Mouse (Mus musculus): ENCODE data around the gene Copg2. TPM values are rescaled to one million over a fixed set of nuclear protein-coding genes. Genes with fewer than 3 reads are reported as not detected.

The Copg2 gene
- polyA plus RNA-seq (2015; fragmentation: Nextera tagmentation; extraction: Ambion mirVana), result 19.2 and 19.6 TPM in 2 replicates

GRCm38 (mm10) chr6:30896195-30896985, at the start of gene Copg2:
Gene Copg2 (minus strand): TSS chr6:30896794.
- Histone ChIP-seq H3K36me3 (no peaks in the 10 kb centered on the region), H3K9ac (peak within 1 kb of the TSS; percentile 87), H3K9me3 (replicated peaks) (no peaks in the 10 kb centered on the region), H3K4me2 (peak within 1 kb of the TSS; percentile 80), H3K27ac (peak within 1 kb of the TSS; percentile 99), H3K4me1 (replicated peaks) (peaks cover 13% of the 10 kb centered on the region), H3K27me3 (no peaks in the 10 kb centered on the region), H3K4me3 (peak within 1 kb of the TSS; percentile 91)
- ATAC-seq (replicated peaks; ENCODE audit: insufficient number of reproducible peaks, insufficient read depth, low FRiP score, low read depth), result peak; percentile 100
- WGBS, result under 1% methylated on average over 79 of the region's 83 CpGs

DNA sequence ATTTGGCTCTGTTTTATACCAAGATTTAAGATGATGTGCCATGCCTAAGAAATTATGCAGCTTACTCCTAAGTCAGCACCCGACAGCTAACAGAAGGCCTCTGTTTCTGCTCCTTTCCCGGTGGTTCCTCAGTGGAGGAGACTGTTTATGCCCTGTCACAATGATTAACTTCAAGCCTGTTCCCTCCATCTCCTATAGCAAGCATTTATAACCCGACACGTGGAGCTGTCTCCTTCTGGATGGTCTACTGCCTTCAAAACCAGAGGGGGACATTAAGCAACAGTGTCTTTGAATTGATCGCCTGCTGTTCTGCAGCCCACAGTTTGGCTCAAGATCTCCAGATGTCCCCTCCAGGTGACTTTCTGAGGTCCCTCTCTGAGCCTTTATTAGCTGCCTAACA, 42.7 kb upstream of the Copg2 start:
- H3K27ac ChIP-seq, result no peak overlapping the region
- ATAC-seq (replicated peaks; ENCODE audit: insufficient number of reproducible peaks, insufficient read depth, low FRiP score, low read depth), result no peak
- no peaks in the 10 kb centered on the region for H3K4me1 ChIP-seq (replicated peaks)
- no peak overlapping the region for H3K4me3 ChIP-seq
- no peaks in the 10 kb centered on the region for H3K36me3 ChIP-seq
- WGBS, result 70% methylated on average over 5 of the region's 5 CpGs
- no peaks in the 10 kb centered on the region for H3K27me3 ChIP-seq
- no peak overlapping the region for H3K9ac ChIP-seq
- H3K4me2 ChIP-seq, result no peak overlapping the region
- no peaks in the 10 kb centered on the region for H3K9me3 ChIP-seq (replicated peaks)

GRCm38 (mm10) chr6:30922821-30923220, 26.2 kb upstream of the Copg2 start:
- Histone ChIP-seq H3K9ac (no peak overlapping the region), H3K36me3 (no peaks in the 10 kb centered on the region), H3K4me1 (replicated peaks) (no peaks in the 10 kb centered on the region), H3K27ac (no peak overlapping the region), H3K27me3 (no peaks in the 10 kb centered on the region), H3K9me3 (replicated peaks) (no peaks in the 10 kb centered on the region), H3K4me3 (no peak overlapping the region), H3K4me2 (no peak overlapping the region)
- 49% methylated on average over 2 of the region's 2 CpGs for WGBS
- no peak for ATAC-seq (replicated peaks; ENCODE audit: insufficient number of reproducible peaks, insufficient read depth, low FRiP score, low read depth)

DNA sequence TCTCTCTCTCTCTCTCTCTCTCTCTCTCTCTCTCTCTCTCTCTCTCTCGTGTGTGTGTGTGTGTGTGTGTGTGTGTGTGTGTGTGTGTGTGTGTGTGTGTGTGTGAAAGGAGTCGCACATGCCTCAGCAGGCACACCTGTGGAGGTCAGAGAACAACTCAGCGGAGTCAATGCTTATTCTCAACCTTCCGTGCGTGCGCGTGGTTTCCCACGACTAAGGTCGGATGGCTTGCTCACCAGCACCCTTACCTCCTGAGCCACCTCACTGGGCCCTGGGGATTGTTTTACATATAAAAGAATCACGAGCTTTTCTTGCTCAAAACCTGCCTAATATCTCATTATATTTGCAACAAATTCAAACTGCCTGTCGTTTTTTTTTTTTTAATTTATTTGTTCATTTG, 25.2 kb upstream of the Copg2 start:
- no peak overlapping the region for H3K27ac ChIP-seq
- no peak overlapping the region for H3K4me3 ChIP-seq
- no peak overlapping the region for H3K4me2 ChIP-seq
- H3K4me1 ChIP-seq (replicated peaks), result no peaks in the 10 kb centered on the region
- no peaks in the 10 kb centered on the region for H3K9me3 ChIP-seq (replicated peaks)
- no peaks in the 10 kb centered on the region for H3K36me3 ChIP-seq
- H3K27me3 ChIP-seq, result no peaks in the 10 kb centered on the region
- H3K9ac ChIP-seq, result no peak overlapping the region
- ATAC-seq (replicated peaks; ENCODE audit: insufficient number of reproducible peaks, insufficient read depth, low FRiP score, low read depth), result no peak
- WGBS, result 78% methylated on average over 10 of the region's 11 CpGs

DNA sequence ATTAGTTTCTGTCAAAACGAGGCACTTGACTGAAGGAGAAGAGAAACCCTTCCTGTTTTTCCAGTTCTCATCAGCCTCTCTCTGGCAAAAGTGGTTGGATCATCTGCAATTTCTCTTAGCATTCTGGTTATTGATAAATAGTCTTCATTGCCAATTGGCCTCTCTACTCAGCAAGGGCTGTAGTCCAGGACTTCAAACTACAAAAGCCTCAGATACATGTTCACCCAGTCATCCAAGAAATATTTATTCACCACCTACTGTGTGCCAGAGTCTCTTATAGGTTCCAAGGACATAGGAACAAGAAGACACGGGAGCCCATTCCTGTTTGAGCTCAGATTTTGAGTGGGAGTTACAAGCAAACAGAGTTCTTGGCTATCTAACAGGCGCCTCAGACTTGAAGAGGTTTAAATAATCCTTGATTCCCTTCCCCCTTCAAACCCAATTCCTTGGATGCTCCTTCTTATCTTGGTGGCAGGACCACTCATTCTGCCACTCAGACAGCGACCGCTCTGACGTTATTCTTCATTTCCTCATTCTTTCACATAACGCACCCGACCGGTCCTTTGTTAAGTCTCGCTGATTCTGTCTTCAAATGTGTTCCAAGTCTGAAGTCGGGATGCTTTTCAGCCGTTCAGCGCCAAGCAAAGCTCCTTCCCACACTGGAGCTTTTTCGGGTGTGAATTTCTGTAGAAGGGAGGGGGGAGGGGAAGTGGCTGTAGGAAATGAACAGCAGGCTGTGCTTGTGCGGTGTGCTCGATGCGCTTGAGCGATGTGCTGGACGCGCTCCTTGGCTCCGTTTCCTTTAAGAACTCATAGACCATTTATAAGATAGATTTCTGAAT, 24.5 kb upstream of the Copg2 start:
- Histone ChIP-seq H3K27me3 (no peaks in the 10 kb centered on the region), H3K4me3 (peak overlapping the region; percentile 40), H3K36me3 (no peaks in the 10 kb centered on the region), H3K27ac (no peak overlapping the region), H3K9ac (0 out of 2 replicates have a peak overlapping the region, but pooled peaks have one; percentile 28), H3K4me1 (replicated peaks) (no peaks in the 10 kb centered on the region), H3K9me3 (replicated peaks) (no peaks in the 10 kb centered on the region), H3K4me2 (peak overlapping the region; percentile 58)
- 35% methylated on average over 21 of the region's 21 CpGs for WGBS
- no peak for ATAC-seq (replicated peaks; ENCODE audit: insufficient number of reproducible peaks, insufficient read depth, low FRiP score, low read depth)

- WGBS, result 79% methylated on average over 2 of the region's 2 CpGs
- no peak within 1 kb of the TSS for H3K9ac ChIP-seq
- ATAC-seq (replicated peaks; ENCODE audit: insufficient number of reproducible peaks, insufficient read depth, low FRiP score, low read depth), result no peak
- no peaks in the 10 kb centered on the region for H3K9me3 ChIP-seq (replicated peaks)
- no peak within 1 kb of the TSS for H3K4me3 ChIP-seq
- no peak within 1 kb of the TSS for H3K4me2 ChIP-seq
- no peak within 1 kb of the TSS for H3K27ac ChIP-seq
- H3K27me3 ChIP-seq, result no peaks in the 10 kb centered on the region
- no peaks in the 10 kb centered on the region for H3K4me1 ChIP-seq (replicated peaks)
- no peaks in the 10 kb centered on the region for H3K36me3 ChIP-seq
These were observed 18.9 kb upstream of the Copg2 start, which contains the start of gene Tsga13 for GRCm38 (mm10) chr6:30915473-30915872. Gene Tsga13 (minus strand): TSS chr6:30915573.

GRCm38 (mm10) chr6:30907970-30908369, 11.4 kb upstream of the Copg2 start:
- Histone ChIP-seq H3K9ac (no peak overlapping the region), H3K36me3 (no peaks in the 10 kb centered on the region), H3K27ac (no peak overlapping the region), H3K9me3 (replicated peaks) (no peaks in the 10 kb centered on the region), H3K4me1 (replicated peaks) (no peaks in the 10 kb centered on the region), H3K27me3 (no peaks in the 10 kb centered on the region), H3K4me3 (no peak overlapping the region), H3K4me2 (no peak overlapping the region)
- ATAC-seq (replicated peaks; ENCODE audit: insufficient number of reproducible peaks, insufficient read depth, low FRiP score, low read depth), result no peak
- WGBS, result 66% methylated on average over 3 of the region's 3 CpGs

GRCm38 (mm10) chr6:30904911-30905310, 8.3 kb upstream of the Copg2 start:
- H3K4me2 ChIP-seq, result no peak overlapping the region
- no peaks in the 10 kb centered on the region for H3K4me1 ChIP-seq (replicated peaks)
- H3K4me3 ChIP-seq, result no peak overlapping the region
- no peaks in the 10 kb centered on the region for H3K27me3 ChIP-seq
- H3K9ac ChIP-seq, result no peak overlapping the region
- no peaks in the 10 kb centered on the region for H3K36me3 ChIP-seq
- 74% methylated on average over 5 of the region's 5 CpGs for WGBS
- H3K27ac ChIP-seq, result no peak overlapping the region
- no peaks in the 10 kb centered on the region for H3K9me3 ChIP-seq (replicated peaks)
- no peak for ATAC-seq (replicated peaks; ENCODE audit: insufficient number of reproducible peaks, insufficient read depth, low FRiP score, low read depth)

GRCm38 (mm10) chr6:30904033-30904432, 7.4 kb upstream of the Copg2 start:
- H3K4me1 ChIP-seq (replicated peaks), result no peaks in the 10 kb centered on the region
- WGBS, result 55% methylated on average over 3 of the region's 3 CpGs
- no peak for ATAC-seq (replicated peaks; ENCODE audit: insufficient number of reproducible peaks, insufficient read depth, low FRiP score, low read depth)

GRCm38 (mm10) chr6:30897520-30897919, 926 bp upstream of the Copg2 start:
- Histone ChIP-seq H3K9me3 (replicated peaks) (no peaks in the 10 kb centered on the region), H3K4me2 (peak overlapping the region; percentile 80), H3K36me3 (no peaks in the 10 kb centered on the region), H3K4me1 (replicated peaks) (peaks cover 13% of the 10 kb centered on the region), H3K27me3 (no peaks in the 10 kb centered on the region), H3K4me3 (no peak overlapping the region), H3K9ac (no peak overlapping the region), H3K27ac (no peak overlapping the region; the same call in 1 of the 2 replicates)
- 65% methylated on average over 6 of the region's 6 CpGs for WGBS
- no peak for ATAC-seq (replicated peaks; ENCODE audit: insufficient number of reproducible peaks, insufficient read depth, low FRiP score, low read depth)

More at GRCm38 (mm10) chr6:30904033-30904432, 7.4 kb upstream of the Copg2 start:
- Histone ChIP-seq H3K36me3 (no peaks in the 10 kb centered on the region), H3K27me3 (no peaks in the 10 kb centered on the region), H3K4me3 (no peak overlapping the region), H3K9me3 (replicated peaks) (no peaks in the 10 kb centered on the region), H3K27ac (no peak overlapping the region), H3K4me2 (no peak overlapping the region), H3K9ac (no peak overlapping the region)

DNA sequence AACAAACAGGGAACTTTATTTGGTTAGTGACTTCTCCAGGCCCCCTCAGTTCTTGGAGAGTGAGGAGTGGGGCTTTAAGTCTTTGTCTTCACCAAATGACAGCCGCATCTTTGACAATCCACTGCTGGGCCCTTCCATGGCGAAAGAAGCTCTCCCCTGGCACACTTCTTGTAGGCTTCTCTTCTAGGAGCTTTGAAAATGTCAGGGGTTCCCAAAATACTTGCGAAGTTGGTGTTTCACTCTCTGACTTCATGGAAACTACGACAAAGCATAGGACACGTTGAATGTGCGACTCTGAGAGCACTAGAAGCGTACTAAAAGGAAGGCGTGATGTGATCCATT, 363 bp upstream of the Copg2 start:
- no peaks in the 10 kb centered on the region for H3K36me3 ChIP-seq
- peaks cover 13% of the 10 kb centered on the region for H3K4me1 ChIP-seq (replicated peaks)
- peak overlapping the region; percentile 99 for H3K27ac ChIP-seq
- 15% methylated on average over 8 of the region's 8 CpGs for WGBS
- peak overlapping the region; percentile 80 for H3K4me2 ChIP-seq
- no peaks in the 10 kb centered on the region for H3K27me3 ChIP-seq
- no peaks in the 10 kb centered on the region for H3K9me3 ChIP-seq (replicated peaks)
- peak overlapping the region; percentile 87 for H3K9ac ChIP-seq
- peak overlapping the region; percentile 91 for H3K4me3 ChIP-seq
- ATAC-seq (replicated peaks; ENCODE audit: insufficient number of reproducible peaks, insufficient read depth, low FRiP score, low read depth), result no peak
